Mouse (Mus musculus) cerebellum, postnatal 36 days (tissue): ENCODE data around the gene Rcc1l.

Source experiments
- DNase-seq, 2 experiments: peaks; one replicate each; pipeline ENCODE4 v3.0.0; 2021 to 2022; ENCODE audit warnings: mixed read lengths in 2 of 2

Gene Rcc1l

GRCm38 (mm10) chr5:134169231-134169630, 7.3 kb downstream of the Rcc1l start:
- no peak for DNase-seq

- no peak for DNase-seq
Observed at GRCm38 (mm10) chr5:134168033-134168432, 8.5 kb downstream of the Rcc1l start.

- DNase-seq, result no peak
Observed at GRCm38 (mm10) chr5:134166642-134167041, 9.9 kb downstream of the Rcc1l start.

- no peak for DNase-seq
Observed at GRCm38 (mm10) chr5:134164688-134165087, 11.9 kb downstream of the Rcc1l start.

GRCm38 (mm10) chr5:134155916-134156466, 20.6 kb downstream of the Rcc1l start:
- DNase-seq, result no peak

GRCm38 (mm10) chr5:134151895-134152294, 24.7 kb downstream of the Rcc1l start:
- DNase-seq, result no peak

- no peak for DNase-seq
Observed at GRCm38 (mm10) chr5:134148153-134148552, 28.4 kb downstream of the Rcc1l start.

GRCm38 (mm10) chr5:134147194-134147753, 29.3 kb downstream of the Rcc1l start:
- no peak for DNase-seq

- DNase-seq, result no peak
Observed at GRCm38 (mm10) chr5:134144986-134145385, 31.6 kb downstream of the Rcc1l start.

- DNase-seq, result no peak
Observed at GRCm38 (mm10) chr5:134142381-134142780, 34.2 kb downstream of the Rcc1l start.

- no peak for DNase-seq
Observed at GRCm38 (mm10) chr5:134141236-134141635, 35.3 kb downstream of the Rcc1l start.

GRCm38 (mm10) chr5:134139429-134139828, 37.1 kb downstream of the Rcc1l start:
- no peak for DNase-seq

- no peak for DNase-seq
Observed at GRCm38 (mm10) chr5:134137933-134138332, 38.6 kb downstream of the Rcc1l start.

GRCm38 (mm10) chr5:134136022-134136421, 40.6 kb downstream of the Rcc1l start:
- DNase-seq, result no peak

- peak; percentile 31 to 32 for DNase-seq
Observed at GRCm38 (mm10) chr5:134131586-134131985, 45.0 kb downstream of the Rcc1l start.

GRCm38 (mm10) chr5:134126232-134126631, 50.3 kb downstream of the Rcc1l start:
- DNase-seq, result no peak

GRCm38 (mm10) chr5:134123846-134124245, 52.7 kb downstream of the Rcc1l start:
- no peak for DNase-seq

GRCm38 (mm10) chr5:134121893-134122259, 54.7 kb downstream of the Rcc1l start:
- DNase-seq, result no peak

- no peak for DNase-seq
Observed at GRCm38 (mm10) chr5:134121138-134121892, 55.3 kb downstream of the Rcc1l start.

- DNase-seq, result no peak
Observed at GRCm38 (mm10) chr5:134120135-134120534, 56.4 kb downstream of the Rcc1l start.

GRCm38 (mm10) chr5:134119481-134120120, 57.0 kb downstream of the Rcc1l start:
- DNase-seq, result no peak

- DNase-seq, result no peak
Observed at GRCm38 (mm10) chr5:134118798-134119407, 57.7 kb downstream of the Rcc1l start.

- DNase-seq, result no peak
Observed at GRCm38 (mm10) chr5:134115639-134116259, 60.8 kb downstream of the Rcc1l start.
